Mouse (Mus musculus): Measurements from ENCODE around the gene Snrpd3.

DNA sequence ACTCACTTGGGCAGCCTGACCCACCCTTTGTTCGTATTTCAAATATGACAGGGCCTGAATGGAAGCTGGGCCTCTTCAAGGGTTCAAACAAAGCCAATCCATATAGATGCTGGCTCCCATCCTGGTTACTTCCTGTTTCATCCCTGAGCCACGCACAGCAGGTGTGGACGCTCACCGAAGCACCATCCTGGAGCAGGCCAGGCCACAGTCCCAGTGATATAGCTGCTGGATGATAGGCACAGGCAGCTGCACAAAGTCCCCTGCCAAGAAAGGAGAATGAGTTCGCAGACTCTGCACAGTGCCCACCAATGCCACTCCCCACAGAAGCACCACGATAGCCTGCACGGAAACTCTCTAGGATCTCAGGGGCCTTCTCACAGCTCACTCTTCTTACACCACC is 5.5 kb upstream of the Snrpd3 start:
- TF ChIP-seq CTCF (conservative IDR thresholded peaks at IDR 0.05; ENCODE audit: low read length) (no peak), NANOG (IDR thresholded peaks at IDR 0.05; ENCODE audit: borderline replicate concordance, low read length) (no peak)
